10 mouse cellular contexts compared by ENCODE assay signal in genomic region chr5:33144025-33144424, GRCm38 (mm10). TPM values are rescaled to one million over a fixed set of nuclear protein-coding genes. Genes with fewer than 3 reads are reported as not detected.
A peak's percentile ranks its signal among the peaks of the same experiment; 100 is the strongest.
DNase-seq lines count a peak whose midpoint lies in the region; ATAC-seq and TF ChIP-seq lines count a peak whose summit lies in the region.
"Had no signal": no experiment of that assay in that cellular context is flagged by ENCODE, and none has a peak within 500 bp of the region (broad histone marks: within the 10 kb centered on the region; RNA-seq: fewer than 3 reads in every experiment).

No protein-coding gene starts in this region.

- H3K27me3 ChIP-seq in heart, embryonic 12.5 days (replicated peaks) = 0 out of 2 replicates have a peak, but pooled peaks cover 2% of the 10 kb centered on the region
- H3K27me3 ChIP-seq: heart, embryonic 15.5 days; neural tube, embryonic 13.5 days had no signal

- H3K36me3 ChIP-seq in heart, embryonic 12.5 days = no peaks in the 10 kb centered on the region
- H3K36me3 ChIP-seq: heart, embryonic 15.5 days; neural tube, embryonic 13.5 days had no signal

- no peak overlapping the region for H3K4me2 ChIP-seq in heart, embryonic 12.5 days
- H3K4me2 ChIP-seq: heart, embryonic 15.5 days; neural tube, embryonic 13.5 days had no signal

- no peak overlapping the region for H3K4me3 ChIP-seq in left cerebral cortex, adult 2 months
- no peak overlapping the region for H3K4me3 ChIP-seq in heart, embryonic 12.5 days
- H3K4me3 ChIP-seq: heart, embryonic 15.5 days; neural tube, embryonic 13.5 days had no signal

- H3K9ac ChIP-seq in heart, embryonic 12.5 days = no peak overlapping the region
- H3K9ac ChIP-seq: heart, embryonic 15.5 days; neural tube, embryonic 13.5 days had no signal

- H3K4me1 ChIP-seq in heart, embryonic 12.5 days (replicated peaks) = no peaks in the 10 kb centered on the region
- H3K4me1 ChIP-seq: neural tube, embryonic 13.5 days had no signal

- H3K9me3 ChIP-seq in heart, embryonic 12.5 days (replicated peaks) = no peaks in the 10 kb centered on the region
- H3K9me3 ChIP-seq: heart, embryonic 15.5 days; neural tube, embryonic 13.5 days had no signal

- no peak for DNase-seq in left cerebral cortex, adult 2 months (ENCODE audit: extremely low spot score in 1 of 2, low spot score in 2 of 2)
- DNase-seq in left cerebral cortex, adult 8-10 months (ENCODE audit: low spot score in 2 of 2) = no peak
- peak; percentile 82 for DNase-seq in ES-CJ7 (ENCODE audit: low read depth, low spot score)
- peak; percentile 48 for DNase-seq in adrenal gland, postnatal 10 days
- peak; percentile 17 to 27 for DNase-seq in kidney, adult 8-10 months
- peak; percentile 4 for DNase-seq in thymus, postnatal 14 days
- DNase-seq in layer of hippocampus, postnatal 25 days (ENCODE audit: extremely low spot score in 1 of 2, low spot score in 1 of 2) = no peak

- peak; percentile 55 for TF ChIP-seq CTCF in left cerebral cortex, adult 2 months (IDR thresholded peaks at IDR 0.05)

- no peak overlapping the region for H3K27ac ChIP-seq in left cerebral cortex, adult 2 months
- H3K27ac ChIP-seq in heart, embryonic 12.5 days (ENCODE audit: poor library complexity, severe bottlenecking) = no peak overlapping the region
- H3K27ac ChIP-seq: heart, embryonic 15.5 days; neural tube, embryonic 13.5 days had no signal

- no peak for ATAC-seq in heart, embryonic 12.5 days (ENCODE audit: insufficient number of reproducible peaks, low FRiP score)

- intact Hi-C loops in left cerebral cortex, adult 2 months (cut with DNase I) = loop anchor here (5.0 to 10.0 kb wide), 3 partner anchors 227 to 429 kb away; no protein-coding TSS in a partner anchor

- WGBS in heart, embryonic 12.5 days = 49% methylated on average over 5 of the region's 5 CpGs

RNA-seq across cellular contexts. Expression of gene Slc5a1, which starts 40.0 kb away (rescaled TPM):
- not detected for total RNA-seq in left cerebral cortex, adult 2 months (2021)
- total RNA-seq in left cerebral cortex, adult 8-10 months (2022) = not detected
- total RNA-seq in adrenal gland, postnatal 10 days (2021) = under 1 TPM; 0.06 to 0.12 TPM
- total RNA-seq in layer of hippocampus, postnatal 25 days (2021) = under 1 TPM; 0.14 to 0.20 TPM
- polyA plus RNA-seq in heart, embryonic 12.5 days (2016; fragmentation: Nextera tagmentation; extraction: Ambion mirVana) = not detected in 2 replicates
- polyA plus RNA-seq: heart, embryonic 15.5 days; neural tube, embryonic 13.5 days had no signal

Comparison
In these comparisons a context has a peak if more than half of its experiments do, and no peak if none do; other contexts are left out.
1. DNase-seq: peak in ES-CJ7 (single experiment), adrenal gland, postnatal 10 days (single experiment), kidney, adult 8-10 months (2 of 2) and thymus, postnatal 14 days (single experiment); none in left cerebral cortex, adult 2 months (0 of 2), left cerebral cortex, adult 8-10 months (0 of 2) and layer of hippocampus, postnatal 25 days (0 of 2).